Mouse (Mus musculus) hindbrain, postnatal 0 days (tissue): ENCODE results near the gene Hdhd5. TPM values are rescaled to one million over a fixed set of nuclear protein-coding genes. Genes with fewer than 3 reads are reported as not detected.

Source experiments
- ATAC-seq: fragments of 200-750 bp; cut with Nextera tagmentation; 2 replicates; pipeline ENCODE4 v1.8.0; 2017; ENCODE audit warnings: mild to moderate bottlenecking, moderate TSS enrichment, moderate library complexity
- DNase-seq: peaks from one replicate; pipeline ENCODE4 v3.0.0-alpha.2; 2015; ENCODE audit warnings: low spot score
- H3K27ac ChIP-seq: fragments of 300-500 bp; sonication (generic); 2 replicates; pipeline ENCODE4 v1.5.1; 2014; ENCODE audit warnings: mild to moderate bottlenecking
- H3K27me3 ChIP-seq: fragments of 300-500 bp; sonication (generic); 2 replicates; pipeline ENCODE4 v1.6.1; 2014; ENCODE audit warnings: low read length, mixed read lengths; ENCODE audit not compliant: insufficient read depth
- H3K36me3 ChIP-seq: fragments of 300-500 bp; sonication (generic); 2 replicates; pipeline ENCODE4 v1.6.1; 2014; ENCODE audit warnings: low read length, mixed read lengths; ENCODE audit not compliant: insufficient read depth
- H3K4me1 ChIP-seq: fragments of 300-500 bp; sonication (generic); 2 replicates; pipeline ENCODE4 v1.6.1; 2014; ENCODE audit warnings: antibody characterized with exemption, low read length, mixed read lengths; ENCODE audit not compliant: insufficient read depth
- H3K4me2 ChIP-seq: fragments of 300-500 bp; sonication (generic); 2 replicates; pipeline ENCODE4 v1.6.1; 2014; ENCODE audit warnings: low read depth, mild to moderate bottlenecking, low read length, moderate library complexity, mixed read lengths
- H3K4me3 ChIP-seq: fragments of 300-500 bp; sonication (generic); 2 replicates; pipeline ENCODE4 v1.5.1; 2014; ENCODE audit warnings: low read length
- H3K9ac ChIP-seq: fragments of 300-500 bp; sonication (generic); replicated peaks from 2 replicates; pipeline ENCODE4 v1.6.1; 2014; ENCODE audit warnings: mild to moderate bottlenecking, low read length, moderate library complexity, mixed read lengths
- H3K9me3 ChIP-seq: fragments of 300-500 bp; sonication (generic); 2 replicates; pipeline ENCODE4 v1.6.1; 2016; ENCODE audit warnings: low read length, mixed read lengths
- CTCF ChIP-seq: IDR thresholded peaks from 2 replicates; pipeline ENCODE4 v1.5.1; 2016; ENCODE audit warnings: antibody characterized with exemption, control low read depth, low read depth
- WGBS: fragments of 180-500 bp; shearing (Covaris S2); extraction: QIAGEN DNeasy Blood & Tissue Kit; methylation state at CpG from one replicate; pipeline ENCODE4 v1.1.7; 2014; 5-methylcytosine and 5-hydroxymethylcytosine counted together
- polyA plus RNA-seq: library from polyadenylated mRNA; unstranded; fragments of >200 nt; fragmentation: Nextera tagmentation; extraction: Ambion mirVana; gene quantifications from 2 replicates; pipeline ENCODE4 v1.2.1, GENCODE M21; 2015
- total RNA-seq: library from RNA; depleted of rRNA; stranded (reverse); fragments of >200 nt; gene quantifications from 2 replicates; pipeline ENCODE4 v1.2.3, GENCODE M21; 2014; rRNA removed

Gene Hdhd5
- 38.2 and 38.9 TPM in 2 replicates for total RNA-seq
- polyA plus RNA-seq: 19.1 and 19.8 TPM in 2 replicates

GRCm38 (mm10) chr6:120531020-120531965 is at the start of gene Hdhd5:
TSS of gene Hdhd5 (minus strand) at chr6:120531319.
- DNase-seq: peak; percentile 97
- ATAC-seq: peak; percentile 98
- no peak for TF ChIP-seq CTCF
- Histone ChIP-seq H3K9ac (peak within 1 kb of the TSS; percentile 88), H3K27me3 (no peaks in the 10 kb centered on the region), H3K27ac (peak within 1 kb of the TSS; percentile 78), H3K9me3 (no peaks in the 10 kb centered on the region), H3K36me3 (no peaks in the 10 kb centered on the region), H3K4me2 (peak within 1 kb of the TSS; percentile 80), H3K4me3 (peak within 1 kb of the TSS; percentile 94), H3K4me1 (peaks cover 11% of the 10 kb centered on the region)
- under 1% methylated on average over 75 of the region's 75 CpGs for WGBS

- 0% methylated on average over 1 of the region's 1 CpGs for WGBS
- H3K27ac ChIP-seq: peak overlapping the region; percentile 71
- DNase-seq (peak; percentile 79), ATAC-seq (peak; percentile 47)
- no peaks in the 10 kb centered on the region for H3K27me3 ChIP-seq
- peak overlapping the region; percentile 37; the same call in 1 of the 2 replicates for H3K4me3 ChIP-seq
- peaks cover 15% of the 10 kb centered on the region for H3K4me1 ChIP-seq
- no peak overlapping the region for H3K9ac ChIP-seq
- no peaks in the 10 kb centered on the region for H3K9me3 ChIP-seq
- peak overlapping the region; percentile 97 for H3K4me2 ChIP-seq
- no peak for TF ChIP-seq CTCF
- H3K36me3 ChIP-seq: no peaks in the 10 kb centered on the region
These were observed 49.5 kb upstream of the Hdhd5 start for GRCm38 (mm10) chr6:120580713-120581015.

GRCm38 (mm10) chr6:120579831-120580712 is 49.0 kb upstream of the Hdhd5 start:
- under 1% methylated on average over 23 of the region's 23 CpGs for WGBS
- H3K36me3 ChIP-seq: no peaks in the 10 kb centered on the region
- peak overlapping the region; percentile 97 for H3K4me2 ChIP-seq
- H3K27ac ChIP-seq: peak overlapping the region; percentile 71
- peak overlapping the region; percentile 37 for H3K4me3 ChIP-seq
- peak; percentile 92 for ATAC-seq
- peak; percentile 74 for TF ChIP-seq CTCF
- no peaks in the 10 kb centered on the region for H3K27me3 ChIP-seq
- no peaks in the 10 kb centered on the region for H3K9me3 ChIP-seq
- DNase-seq: peak; percentile 88
- peak overlapping the region; percentile 51 for H3K9ac ChIP-seq
- H3K4me1 ChIP-seq: peaks cover 13% of the 10 kb centered on the region

GRCm38 (mm10) chr6:120579110-120579830 is 48.2 kb upstream of the Hdhd5 start:
- H3K4me1 ChIP-seq: peaks cover 13% of the 10 kb centered on the region
- peak overlapping the region; percentile 51 for H3K9ac ChIP-seq
- DNase-seq: peak; percentile 58
- 3% methylated on average over 21 of the region's 21 CpGs for WGBS
- TF ChIP-seq CTCF: no peak
- no peak for ATAC-seq
- peak overlapping the region; percentile 71 for H3K27ac ChIP-seq
- H3K4me2 ChIP-seq: peak overlapping the region; percentile 97
- peak overlapping the region; percentile 37 for H3K4me3 ChIP-seq
- no peaks in the 10 kb centered on the region for H3K27me3 ChIP-seq
- H3K36me3 ChIP-seq: no peaks in the 10 kb centered on the region
- no peaks in the 10 kb centered on the region for H3K9me3 ChIP-seq

GRCm38 (mm10) chr6:120578471-120578870 is 47.4 kb upstream of the Hdhd5 start:
- H3K4me2 ChIP-seq: peak overlapping the region; percentile 97; the same call in 1 of the 2 replicates
- no peak for DNase-seq

GRCm38 (mm10) chr6:120572372-120572771 is 41.3 kb upstream of the Hdhd5 start:
- Histone ChIP-seq H3K27ac (no peak overlapping the region), H3K4me2 (no peak overlapping the region), H3K9ac (no peak overlapping the region), H3K4me1 (0 out of 2 replicates have a peak, but pooled peaks cover 3% of the 10 kb centered on the region), H3K4me3 (no peak overlapping the region), H3K9me3 (no peaks in the 10 kb centered on the region), H3K27me3 (no peaks in the 10 kb centered on the region), H3K36me3 (no peaks in the 10 kb centered on the region)
- 77% methylated on average over 1 of the region's 1 CpGs for WGBS
- no peak for TF ChIP-seq CTCF
- ATAC-seq (no peak), DNase-seq (no peak)

More at GRCm38 (mm10) chr6:120578471-120578870, 47.4 kb upstream of the Hdhd5 start:
- Histone ChIP-seq H3K4me1 (peaks cover 13% of the 10 kb centered on the region), H3K9ac (0 out of 2 replicates have a peak overlapping the region, but pooled peaks have one; percentile 9), H3K27me3 (no peaks in the 10 kb centered on the region), H3K36me3 (no peaks in the 10 kb centered on the region), H3K9me3 (no peaks in the 10 kb centered on the region), H3K27ac (peak overlapping the region; percentile 71; the same call in 1 of the 2 replicates), H3K4me3 (no peak overlapping the region)
- WGBS: 45% methylated on average over 5 of the region's 5 CpGs
- ATAC-seq: no peak
- TF ChIP-seq CTCF: no peak
